Mouse (Mus musculus) liver, embryonic 15.5 days (tissue): Measurements from ENCODE around the gene Pcsk1n. TPM values are rescaled to one million over a fixed set of nuclear protein-coding genes. Genes with fewer than 3 reads are reported as not detected.

Experiments
- ATAC-seq: fragments of 200-750 bp; cut with Nextera tagmentation; 2 replicates; pipeline ENCODE4 v1.8.0; 2017; ENCODE audit warnings: moderate number of reproducible peaks, mild to moderate bottlenecking, moderate library complexity; ENCODE audit not compliant: insufficient read depth
- H3K27ac ChIP-seq: fragments of 300-500 bp; sonication (generic); replicated peaks from 2 replicates; pipeline ENCODE4 v1.5.1; 2015; ENCODE audit warnings: mild to moderate bottlenecking, inconsistent platforms
- H3K27me3 ChIP-seq: fragments of 300-500 bp; sonication (generic); 2 replicates; pipeline ENCODE4 v1.6.1; 2015; ENCODE audit warnings: mild to moderate bottlenecking, inconsistent platforms
- H3K36me3 ChIP-seq: fragments of 300-500 bp; sonication (generic); replicated peaks from 2 replicates; pipeline ENCODE4 v1.6.1; 2015; ENCODE audit warnings: moderate library complexity, mild to moderate bottlenecking, inconsistent platforms
- H3K4me1 ChIP-seq: fragments of 300-500 bp; sonication (generic); replicated peaks from 2 replicates; pipeline ENCODE4 v1.6.1; 2015; ENCODE audit warnings: inconsistent platforms
- H3K4me2 ChIP-seq: fragments of 300-500 bp; sonication (generic); 2 replicates; pipeline ENCODE4 v1.6.1; 2015; ENCODE audit warnings: moderate library complexity, mild to moderate bottlenecking, inconsistent platforms
- H3K4me3 ChIP-seq: fragments of 300-500 bp; sonication (generic); replicated peaks from 2 replicates; pipeline ENCODE4 v1.5.1; 2015; ENCODE audit warnings: mild to moderate bottlenecking, inconsistent platforms
- H3K9ac ChIP-seq: fragments of 300-500 bp; sonication (generic); 2 replicates; pipeline ENCODE4 v1.6.1; 2015; ENCODE audit warnings: moderate library complexity, mild to moderate bottlenecking, inconsistent platforms
- H3K9me3 ChIP-seq: fragments of 300-500 bp; sonication (generic); replicated peaks from 2 replicates; pipeline ENCODE4 v1.6.1; 2016; ENCODE audit warnings: inconsistent platforms
- WGBS: fragments of 180-500 bp; shearing (Covaris S2); methylation state at CpG from one replicate; pipeline ENCODE4 v1.1.7; 2015; ENCODE audit warnings: mixed read lengths; ENCODE audit not compliant: insufficient replicate concordance; 5-methylcytosine and 5-hydroxymethylcytosine counted together
- polyA plus RNA-seq: library from polyadenylated mRNA; unstranded; fragments of >200 nt; fragmentation: Nextera tagmentation; extraction: Ambion mirVana; gene quantifications from 2 replicates; pipeline ENCODE4 v1.2.1, GENCODE M21; 2015

Pcsk1n gene
- polyA plus RNA-seq, 1 experiment from 2014 or later = 0.18 TPM

GRCm38 (mm10) chrX:7947108-7947899 is 27.7 kb downstream of the Pcsk1n start, which contains the start of gene Hdac6:
Gene Hdac6, minus strand, starts transcription at chrX:7947889.
- Histone ChIP-seq H3K27me3 (no peaks in the 10 kb centered on the region), H3K4me1 (peaks cover 10% of the 10 kb centered on the region), H3K9me3 (no peaks in the 10 kb centered on the region), H3K27ac (peak within 1 kb of the TSS; percentile 55; the same call in 1 of the 2 replicates), H3K4me3 (peak within 1 kb of the TSS; percentile 64), H3K4me2 (peak within 1 kb of the TSS; percentile 79), H3K36me3 (no peaks in the 10 kb centered on the region), H3K9ac (peak within 1 kb of the TSS; percentile 59)
- 16% methylated on average over 37 of the region's 37 CpGs for WGBS
- no peak for ATAC-seq

GRCm38 (mm10) chrX:7947900-7948492 is 28.4 kb downstream of the Pcsk1n start:
- Histone ChIP-seq H3K36me3 (no peaks in the 10 kb centered on the region), H3K4me2 (peak overlapping the region; percentile 79), H3K9me3 (no peaks in the 10 kb centered on the region), H3K4me1 (peaks cover 10% of the 10 kb centered on the region), H3K9ac (0 out of 2 replicates have a peak overlapping the region, but pooled peaks have one; percentile 32), H3K27me3 (no peaks in the 10 kb centered on the region), H3K4me3 (peak overlapping the region; percentile 64), H3K27ac (no peak overlapping the region)
- WGBS = 11% methylated on average over 38 of the region's 38 CpGs
- peak; percentile 99 for ATAC-seq

- H3K4me2 ChIP-seq = no peak overlapping the region
- peaks cover 10% of the 10 kb centered on the region for H3K4me1 ChIP-seq
- 78% methylated on average over 7 of the region's 7 CpGs for WGBS
- no peak for ATAC-seq
- H3K36me3 ChIP-seq = no peaks in the 10 kb centered on the region
- H3K9me3 ChIP-seq = no peaks in the 10 kb centered on the region
- H3K27me3 ChIP-seq = no peaks in the 10 kb centered on the region
- H3K4me3 ChIP-seq = no peak overlapping the region
- no peak overlapping the region for H3K27ac ChIP-seq
- H3K9ac ChIP-seq = no peak overlapping the region
Observed at GRCm38 (mm10) chrX:7950091-7950490, 30.5 kb downstream of the Pcsk1n start.

GRCm38 (mm10) chrX:7958868-7959267 is 39.2 kb downstream of the Pcsk1n start:
- Histone ChIP-seq H3K9me3 (no peaks in the 10 kb centered on the region), H3K4me1 (peaks cover 10% of the 10 kb centered on the region), H3K36me3 (peaks cover 78% of the 10 kb centered on the region), H3K4me3 (no peak overlapping the region), H3K27me3 (no peaks in the 10 kb centered on the region), H3K27ac (no peak overlapping the region), H3K4me2 (no peak overlapping the region), H3K9ac (no peak overlapping the region)
- ATAC-seq = no peak
- 81% methylated on average over 9 of the region's 9 CpGs for WGBS

DNA sequence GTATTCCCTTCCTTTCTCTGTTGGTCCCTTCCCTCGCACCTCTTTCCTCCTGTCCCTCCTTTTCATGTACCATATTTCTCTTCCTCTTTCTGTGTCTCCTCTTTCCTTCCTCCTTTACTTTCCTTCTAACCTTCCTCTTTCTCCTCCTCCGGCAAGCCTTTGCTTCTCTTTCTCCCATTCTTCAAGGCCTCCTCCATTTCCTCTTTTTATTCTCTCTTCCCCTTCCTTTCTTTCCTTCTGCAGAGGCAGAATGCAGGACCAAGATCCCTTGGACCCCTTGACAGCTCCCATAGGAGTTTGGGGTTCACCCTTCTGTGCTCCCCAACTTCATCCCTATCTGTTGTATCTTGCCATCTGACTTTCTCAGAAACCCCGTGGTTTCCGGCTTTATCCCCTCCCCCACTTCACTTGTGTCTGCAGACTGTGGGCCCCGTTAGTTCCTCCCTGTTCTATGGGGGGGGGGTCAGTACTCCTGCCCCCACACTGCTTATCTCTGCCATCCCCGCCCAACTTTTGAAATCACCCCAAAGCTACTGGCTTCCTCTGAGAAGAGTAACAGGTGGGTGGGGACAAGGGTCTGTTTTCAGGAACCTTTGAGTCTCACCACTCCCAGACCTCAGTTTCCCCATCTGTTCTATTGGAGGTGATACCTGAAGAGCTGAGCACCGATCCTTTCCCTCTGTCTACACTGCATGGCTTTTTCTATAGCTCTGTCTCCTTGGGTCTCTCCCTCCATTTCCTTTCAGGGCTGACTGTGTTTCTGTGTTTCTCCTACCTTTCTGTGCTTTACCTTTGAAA is 44.4 kb downstream of the Pcsk1n start:
- Histone ChIP-seq H3K9me3 (no peaks in the 10 kb centered on the region), H3K4me1 (peaks cover 18% of the 10 kb centered on the region), H3K27ac (peak overlapping the region; percentile 93), H3K4me3 (peak overlapping the region; percentile 68), H3K4me2 (peak overlapping the region; percentile 68), H3K36me3 (peaks cover 48% of the 10 kb centered on the region), H3K27me3 (no peaks in the 10 kb centered on the region), H3K9ac (peak overlapping the region; percentile 45)
- WGBS = 21% methylated on average over 7 of the region's 7 CpGs
- no peak for ATAC-seq

GRCm38 (mm10) chrX:7966161-7966560 is 46.5 kb downstream of the Pcsk1n start:
- H3K4me2 ChIP-seq = peak overlapping the region; percentile 68
- no peaks in the 10 kb centered on the region for H3K9me3 ChIP-seq
- peak; percentile 16; the same call in 1 of the 2 replicates for ATAC-seq
- WGBS = 20% methylated on average over 4 of the region's 4 CpGs
- H3K27me3 ChIP-seq = no peaks in the 10 kb centered on the region
- peaks cover 38% of the 10 kb centered on the region for H3K4me1 ChIP-seq
- peak overlapping the region; percentile 72 for H3K9ac ChIP-seq
- H3K27ac ChIP-seq = peak overlapping the region; percentile 93
- peaks cover 26% of the 10 kb centered on the region for H3K36me3 ChIP-seq
- peak overlapping the region; percentile 68 for H3K4me3 ChIP-seq

GRCm38 (mm10) chrX:7967596-7968201 is 48.1 kb downstream of the Pcsk1n start:
- Histone ChIP-seq H3K27ac (peak overlapping the region; percentile 93), H3K4me1 (peaks cover 44% of the 10 kb centered on the region), H3K4me2 (peak overlapping the region; percentile 71), H3K36me3 (peaks cover 12% of the 10 kb centered on the region), H3K4me3 (peak overlapping the region; percentile 68), H3K27me3 (no peaks in the 10 kb centered on the region), H3K9me3 (no peaks in the 10 kb centered on the region), H3K9ac (peak overlapping the region; percentile 72)
- WGBS = 22% methylated on average over 7 of the region's 9 CpGs
- ATAC-seq = peak; percentile 83

- Histone ChIP-seq H3K27ac (peak overlapping the region; percentile 93), H3K27me3 (no peaks in the 10 kb centered on the region), H3K9ac (peak overlapping the region; percentile 45), H3K9me3 (no peaks in the 10 kb centered on the region), H3K4me1 (peaks cover 44% of the 10 kb centered on the region), H3K4me2 (peak overlapping the region; percentile 71), H3K4me3 (peak overlapping the region; percentile 68), H3K36me3 (0 out of 2 replicates have a peak, but pooled peaks cover 9% of the 10 kb centered on the region)
- WGBS = 33% methylated on average over 8 of the region's 8 CpGs
- ATAC-seq = peak; percentile 80
Observed at GRCm38 (mm10) chrX:7968226-7968625, 48.6 kb downstream of the Pcsk1n start.

DNA sequence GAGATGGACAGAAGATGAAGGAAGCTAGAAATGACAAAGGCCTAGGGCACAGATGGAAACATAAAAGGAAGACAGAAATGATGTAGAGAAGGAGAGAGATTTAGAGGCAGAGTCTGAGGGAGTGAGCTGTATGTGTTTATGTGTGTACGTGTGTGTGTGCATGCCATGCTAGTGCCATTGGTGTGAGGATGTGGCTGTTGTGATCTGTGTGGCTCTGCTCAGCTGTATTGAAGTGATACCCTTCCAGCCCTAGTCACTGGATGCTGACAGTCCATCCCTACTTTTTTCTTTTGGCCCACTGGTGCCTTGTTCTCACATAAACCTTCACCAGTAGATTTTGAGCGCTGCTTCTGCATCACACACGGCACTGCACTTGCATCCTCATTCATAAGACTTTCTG is 49.3 kb downstream of the Pcsk1n start:
- H3K27ac ChIP-seq = peak overlapping the region; percentile 93
- H3K4me1 ChIP-seq = peaks cover 42% of the 10 kb centered on the region
- 0 out of 2 replicates have a peak, but pooled peaks cover 4% of the 10 kb centered on the region for H3K36me3 ChIP-seq
- no peaks in the 10 kb centered on the region for H3K9me3 ChIP-seq
- peak overlapping the region; percentile 68 for H3K4me3 ChIP-seq
- peak overlapping the region; percentile 71 for H3K4me2 ChIP-seq
- no peak for ATAC-seq
- no peaks in the 10 kb centered on the region for H3K27me3 ChIP-seq
- peak overlapping the region; percentile 47; the same call in 1 of the 2 replicates for H3K9ac ChIP-seq
- 46% methylated on average over 3 of the region's 3 CpGs for WGBS

DNA sequence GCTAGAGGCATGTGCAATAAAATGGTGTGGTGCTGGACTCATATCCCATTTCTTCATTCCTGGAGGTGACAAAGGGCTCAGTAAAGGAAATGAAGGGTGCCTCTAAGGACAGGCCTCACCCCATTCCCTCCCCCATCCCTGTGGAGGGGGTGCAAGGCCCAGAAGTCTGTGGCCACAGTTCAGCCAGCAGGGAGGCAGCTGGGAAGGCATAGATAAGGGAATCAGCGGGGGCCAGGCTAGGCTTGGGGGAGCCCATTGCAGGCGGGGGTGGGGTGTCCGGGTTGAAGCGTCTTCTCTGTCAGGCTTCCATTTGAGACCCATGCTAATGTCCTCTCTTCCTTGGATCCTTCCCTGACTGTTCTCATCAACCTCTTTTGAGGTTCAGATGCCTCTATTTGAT is 51.7 kb downstream of the Pcsk1n start:
- Histone ChIP-seq H3K4me2 (peak overlapping the region; percentile 71), H3K4me1 (peaks cover 43% of the 10 kb centered on the region), H3K27ac (peak overlapping the region; percentile 93), H3K9ac (peak overlapping the region; percentile 39; the same call in 1 of the 2 replicates), H3K9me3 (no peaks in the 10 kb centered on the region), H3K36me3 (no peaks in the 10 kb centered on the region), H3K27me3 (no peaks in the 10 kb centered on the region), H3K4me3 (peak overlapping the region; percentile 24)
- ATAC-seq = peak; percentile 83
- 27% methylated on average over 4 of the region's 4 CpGs for WGBS
